Mouse (Mus musculus) hindbrain, embryonic 16.5 days (tissue): ENCODE measurements at regions not wholly inside any gene's neighbourhood (a gene's known extent, or its start where the extent isn't known, plus 50 kb on each side); places are given as distances from the start of the nearest gene placed in this dataset.

ENCODE experiments used
- ATAC-seq: fragments of 200-750 bp; cut with Nextera tagmentation; 2 replicates; pipeline ENCODE4 v1.8.0; 2017; ENCODE audit warnings: moderate TSS enrichment, moderate library complexity
- H3K27ac ChIP-seq: fragments of 300-500 bp; sonication (generic); 2 replicates; pipeline ENCODE4 v1.5.1; 2014; ENCODE audit warnings: low read depth, mild to moderate bottlenecking, control low read depth, low read length, moderate library complexity
- H3K27me3 ChIP-seq: fragments of 300-500 bp; sonication (generic); replicated peaks from 2 replicates; pipeline ENCODE4 v1.6.1; 2014; ENCODE audit warnings: low read length; ENCODE audit not compliant: control insufficient read depth, insufficient read depth
- H3K36me3 ChIP-seq: fragments of 300-500 bp; sonication (generic); 2 replicates; pipeline ENCODE4 v1.6.1; 2014; ENCODE audit warnings: mild to moderate bottlenecking, low read length, moderate library complexity, mixed read lengths; ENCODE audit not compliant: control insufficient read depth, insufficient read depth
- H3K4me1 ChIP-seq: fragments of 300-500 bp; sonication (generic); 2 replicates; pipeline ENCODE4 v1.6.1; 2014; ENCODE audit warnings: low read depth, low read length; ENCODE audit not compliant: control insufficient read depth, insufficient read depth
- H3K4me2 ChIP-seq: fragments of 300-500 bp; sonication (generic); 2 replicates; pipeline ENCODE4 v1.6.1; 2014; ENCODE audit warnings: mild to moderate bottlenecking, low read length, control low read depth, moderate library complexity
- H3K4me3 ChIP-seq: fragments of 300-500 bp; sonication (generic); 2 replicates; pipeline ENCODE4 v1.5.1; 2014; ENCODE audit warnings: mild to moderate bottlenecking, low read length, control low read depth, moderate library complexity
- H3K9ac ChIP-seq: fragments of 300-500 bp; sonication (generic); 2 replicates; pipeline ENCODE4 v1.6.1; 2014; ENCODE audit warnings: low read depth, mild to moderate bottlenecking, control low read depth, low read length, moderate library complexity
- H3K9me3 ChIP-seq: fragments of 300-500 bp; sonication (generic); 2 replicates; pipeline ENCODE4 v1.6.1; 2014; ENCODE audit warnings: mild to moderate bottlenecking, low read length, moderate library complexity; ENCODE audit not compliant: control insufficient read depth
- WGBS: fragments of 180-500 bp; shearing (Covaris S2); extraction: QIAGEN DNeasy Blood & Tissue Kit; methylation state at CpG from one replicate; pipeline ENCODE4 v1.1.7; 2014; 5-methylcytosine and 5-hydroxymethylcytosine counted together

DNA sequence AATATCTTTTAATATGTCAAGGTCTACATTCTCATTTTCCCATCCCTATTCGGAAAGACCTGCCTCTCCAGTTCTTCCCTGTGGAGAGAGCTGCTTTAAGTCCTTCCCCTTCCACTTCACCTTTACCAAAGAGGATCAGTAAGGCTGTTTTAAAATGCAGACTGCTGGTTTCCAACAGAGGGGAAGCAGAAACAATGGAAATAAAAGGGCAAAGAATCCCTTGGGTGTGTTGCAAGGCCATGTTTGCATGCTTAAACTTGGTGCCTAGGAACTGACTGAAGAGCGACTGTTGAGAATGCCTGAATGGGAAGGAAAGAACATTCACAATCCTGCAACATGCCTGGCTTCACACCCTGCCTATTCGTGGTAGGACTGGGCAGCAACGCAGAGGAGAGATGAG lies 2759.1 kb upstream of the 5930422O12Rik start:
- Histone ChIP-seq H3K4me3 (no peak overlapping the region), H3K4me2 (no peak overlapping the region), H3K9ac (no peak overlapping the region), H3K9me3 (no peaks in the 10 kb centered on the region), H3K27ac (no peak overlapping the region), H3K36me3 (no peaks in the 10 kb centered on the region), H3K4me1 (no peaks in the 10 kb centered on the region), H3K27me3 (no peaks in the 10 kb centered on the region)
- WGBS, result 39% methylated on average over 4 of the region's 4 CpGs
- no peak for ATAC-seq

DNA sequence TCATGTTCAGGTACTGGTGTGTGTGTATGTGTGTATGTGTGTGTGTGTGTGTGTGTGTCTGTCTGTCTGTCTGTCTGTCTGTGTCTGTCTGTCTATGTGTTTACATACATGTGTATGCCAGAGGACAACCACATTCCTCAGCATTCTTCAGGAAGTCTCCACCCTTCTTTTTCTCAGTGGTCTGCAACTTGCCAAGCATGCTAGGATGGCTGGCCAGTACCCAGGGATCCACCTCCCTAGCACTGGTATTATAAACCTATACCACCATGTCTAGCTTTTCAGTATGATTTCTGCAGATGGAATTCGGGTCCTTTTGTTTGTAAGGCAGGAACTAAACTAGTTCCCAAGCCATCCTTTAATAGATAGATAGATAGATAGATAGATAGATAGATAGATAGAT lies 2751.1 kb upstream of the 5930422O12Rik start:
- no peak for ATAC-seq
- 83% methylated on average over 1 of the region's 1 CpGs for WGBS
- Histone ChIP-seq H3K27ac (no peak overlapping the region), H3K4me3 (no peak overlapping the region), H3K27me3 (no peaks in the 10 kb centered on the region), H3K9me3 (0 out of 2 replicates have a peak, but pooled peaks cover 2% of the 10 kb centered on the region), H3K4me2 (no peak overlapping the region), H3K4me1 (no peaks in the 10 kb centered on the region), H3K9ac (no peak overlapping the region), H3K36me3 (no peaks in the 10 kb centered on the region)

DNA sequence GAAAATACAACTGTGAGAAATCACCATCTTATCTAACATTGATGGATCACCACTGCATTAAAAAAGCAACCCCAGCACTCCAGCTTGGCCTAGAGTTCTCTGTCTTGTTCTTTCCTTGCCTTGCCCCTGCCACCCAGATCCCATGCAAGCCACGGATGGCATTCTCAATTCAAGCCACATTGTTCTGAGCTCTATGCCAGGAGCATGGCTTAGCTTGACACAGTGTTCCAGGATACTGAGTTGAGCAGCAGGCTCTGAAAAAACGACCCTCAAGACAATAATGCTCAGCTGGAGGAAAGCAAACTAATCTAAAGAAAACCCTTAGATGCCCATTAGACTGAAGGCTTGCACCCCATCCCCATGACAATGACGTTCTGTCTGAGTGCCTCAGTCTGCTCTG lies 2746.3 kb upstream of the 5930422O12Rik start:
- Histone ChIP-seq H3K27ac (no peak overlapping the region), H3K27me3 (no peaks in the 10 kb centered on the region), H3K9me3 (no peaks in the 10 kb centered on the region), H3K4me1 (no peaks in the 10 kb centered on the region), H3K9ac (no peak overlapping the region), H3K36me3 (no peaks in the 10 kb centered on the region), H3K4me2 (no peak overlapping the region), H3K4me3 (no peak overlapping the region)
- 26% methylated on average over 3 of the region's 3 CpGs for WGBS
- peak; percentile 72 for ATAC-seq

DNA sequence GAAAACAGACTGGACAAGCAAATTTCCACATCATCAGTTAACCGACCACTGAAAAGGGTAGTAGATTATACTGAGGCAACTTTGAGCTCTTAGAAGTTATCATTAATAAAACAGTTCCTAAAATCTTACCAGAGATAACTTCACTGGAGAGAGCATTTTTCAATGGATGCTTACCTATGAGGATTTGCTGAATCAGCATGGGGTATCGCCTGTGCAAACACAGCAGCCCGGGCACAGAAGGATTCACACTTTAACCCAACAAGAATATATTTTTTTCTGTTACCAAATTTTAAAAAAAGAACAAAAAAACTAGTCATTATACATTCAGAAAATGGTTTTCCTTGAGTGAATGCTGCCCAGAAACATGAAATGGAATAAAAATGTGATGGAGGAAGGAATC lies 2742.0 kb upstream of the 5930422O12Rik start:
- 92% methylated on average over 3 of the region's 3 CpGs for WGBS
- ATAC-seq, result no peak

DNA sequence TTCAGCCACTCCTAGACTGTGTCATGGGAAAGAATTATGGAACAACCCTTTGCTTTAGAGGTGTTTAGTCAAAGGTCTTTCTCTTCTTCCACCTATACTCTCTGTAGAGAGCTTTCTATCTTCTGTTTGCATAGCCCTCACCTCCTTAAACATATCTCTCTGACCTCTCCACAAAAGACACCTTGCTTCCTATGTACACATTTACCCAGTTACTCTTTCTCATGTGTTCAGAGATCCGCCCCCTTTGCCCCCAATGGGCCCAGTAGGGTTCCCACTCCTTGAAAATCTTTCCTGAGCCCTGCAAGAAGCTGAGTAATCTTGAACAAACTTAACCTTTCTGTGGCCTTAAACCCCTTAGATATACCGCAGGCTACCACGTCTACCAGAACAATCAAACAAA lies 2734.4 kb upstream of the 5930422O12Rik start:
- Histone ChIP-seq H3K9ac (no peak overlapping the region), H3K9me3 (no peaks in the 10 kb centered on the region), H3K27ac (no peak overlapping the region), H3K36me3 (no peaks in the 10 kb centered on the region), H3K27me3 (no peaks in the 10 kb centered on the region), H3K4me3 (no peak overlapping the region), H3K4me1 (no peaks in the 10 kb centered on the region), H3K4me2 (no peak overlapping the region)
- WGBS, result 87% methylated on average over 3 of the region's 3 CpGs
- no peak for ATAC-seq

More for the DNA sequence above, 2742.0 kb upstream of the 5930422O12Rik start:
- Histone ChIP-seq H3K36me3 (no peaks in the 10 kb centered on the region), H3K9me3 (no peaks in the 10 kb centered on the region), H3K4me1 (no peaks in the 10 kb centered on the region), H3K27me3 (no peaks in the 10 kb centered on the region), H3K27ac (no peak overlapping the region), H3K4me2 (no peak overlapping the region), H3K9ac (no peak overlapping the region), H3K4me3 (no peak overlapping the region)

DNA sequence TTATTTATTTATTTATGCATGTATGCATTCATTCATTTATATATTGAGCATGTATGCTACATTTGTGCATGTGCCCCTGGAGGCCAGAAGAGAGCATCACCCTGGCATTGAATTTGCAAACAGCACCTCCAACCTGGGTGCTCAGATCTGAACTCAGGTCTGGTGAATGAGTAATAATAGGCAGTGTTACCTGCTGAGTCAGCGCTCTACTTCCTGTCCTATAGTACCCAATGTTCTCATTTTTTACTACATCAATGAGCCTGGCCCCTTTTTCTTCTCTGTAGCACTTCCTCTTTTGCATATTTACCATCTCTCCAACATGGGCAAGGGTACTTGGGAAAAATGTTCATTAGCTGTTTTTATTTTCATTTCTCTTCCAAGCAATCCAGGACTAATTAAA lies 2711.9 kb upstream of the 5930422O12Rik start:
- H3K9ac ChIP-seq, result no peak overlapping the region
- no peak overlapping the region for H3K4me3 ChIP-seq
- H3K27ac ChIP-seq, result no peak overlapping the region
- H3K4me1 ChIP-seq, result no peaks in the 10 kb centered on the region
- H3K9me3 ChIP-seq, result no peaks in the 10 kb centered on the region
- 93% methylated on average over 1 of the region's 1 CpGs for WGBS
- no peaks in the 10 kb centered on the region for H3K27me3 ChIP-seq
- H3K4me2 ChIP-seq, result no peak overlapping the region
- no peaks in the 10 kb centered on the region for H3K36me3 ChIP-seq
- no peak for ATAC-seq

DNA sequence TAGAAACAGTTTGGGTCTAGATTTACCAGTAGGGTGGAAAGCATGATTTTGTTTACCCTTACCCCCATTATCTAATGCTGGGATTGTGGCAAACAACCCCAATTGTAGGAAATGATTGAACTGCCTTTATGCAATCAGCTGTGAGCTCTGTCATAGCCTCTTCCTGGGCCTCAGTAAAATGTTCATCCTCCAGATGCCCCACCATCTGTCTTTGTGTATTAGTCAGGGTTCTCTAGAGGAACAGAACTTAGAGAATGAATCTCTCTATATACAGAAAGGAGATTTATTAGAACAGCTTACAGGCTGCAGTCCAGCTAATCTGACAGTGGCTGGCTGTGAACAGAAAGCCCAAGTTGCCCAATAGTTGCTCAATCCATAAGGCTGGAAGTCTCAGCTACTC lies 2698.1 kb upstream of the 5930422O12Rik start:
- H3K36me3 ChIP-seq, result no peaks in the 10 kb centered on the region
- peak; percentile 31; the same call in 1 of the 2 replicates for ATAC-seq
- H3K4me2 ChIP-seq, result no peak overlapping the region
- H3K9me3 ChIP-seq, result no peaks in the 10 kb centered on the region
- H3K4me3 ChIP-seq, result no peak overlapping the region
- no peak overlapping the region for H3K9ac ChIP-seq
- H3K4me1 ChIP-seq, result peaks cover 6% of the 10 kb centered on the region
- no peak overlapping the region for H3K27ac ChIP-seq
- H3K27me3 ChIP-seq, result no peaks in the 10 kb centered on the region

DNA sequence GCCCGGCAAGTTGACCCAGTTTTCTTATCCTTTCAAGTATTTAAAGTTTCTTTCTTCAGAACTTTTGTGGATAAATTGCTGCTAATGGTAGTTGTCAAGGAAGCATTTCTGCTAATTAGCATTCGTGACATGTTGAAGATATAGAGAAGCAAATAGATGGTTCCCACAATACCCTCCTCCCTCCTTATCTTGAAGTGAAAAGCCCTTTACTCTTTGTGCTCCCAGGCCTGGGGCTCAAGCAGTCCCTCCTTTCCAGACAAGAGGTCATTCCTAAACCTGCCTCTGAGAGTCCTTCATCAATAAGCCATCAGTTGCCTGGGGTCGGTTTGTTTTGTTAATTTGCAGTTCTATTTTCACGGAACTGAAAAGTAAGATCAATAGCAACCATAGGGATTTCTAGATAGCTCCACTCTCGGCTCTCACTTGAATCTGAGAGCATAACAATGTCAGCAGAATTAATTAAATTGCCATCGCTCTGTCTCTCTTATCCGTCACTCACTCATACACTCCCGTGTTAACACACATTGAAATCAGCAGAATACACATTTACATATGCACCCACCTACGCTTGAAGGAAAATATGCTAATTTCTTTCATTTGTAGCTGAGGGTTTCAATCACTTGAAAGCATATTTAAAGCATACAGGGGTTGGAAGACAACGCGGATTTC lies 2695.8 kb upstream of the 5930422O12Rik start:
- no peak for ATAC-seq
- Histone ChIP-seq H3K27ac (no peak overlapping the region), H3K27me3 (no peaks in the 10 kb centered on the region), H3K4me2 (no peak overlapping the region), H3K4me3 (no peak overlapping the region), H3K9ac (no peak overlapping the region), H3K9me3 (no peaks in the 10 kb centered on the region), H3K36me3 (no peaks in the 10 kb centered on the region), H3K4me1 (peaks cover 8% of the 10 kb centered on the region)
- WGBS, result 40% methylated on average over 11 of the region's 11 CpGs

DNA sequence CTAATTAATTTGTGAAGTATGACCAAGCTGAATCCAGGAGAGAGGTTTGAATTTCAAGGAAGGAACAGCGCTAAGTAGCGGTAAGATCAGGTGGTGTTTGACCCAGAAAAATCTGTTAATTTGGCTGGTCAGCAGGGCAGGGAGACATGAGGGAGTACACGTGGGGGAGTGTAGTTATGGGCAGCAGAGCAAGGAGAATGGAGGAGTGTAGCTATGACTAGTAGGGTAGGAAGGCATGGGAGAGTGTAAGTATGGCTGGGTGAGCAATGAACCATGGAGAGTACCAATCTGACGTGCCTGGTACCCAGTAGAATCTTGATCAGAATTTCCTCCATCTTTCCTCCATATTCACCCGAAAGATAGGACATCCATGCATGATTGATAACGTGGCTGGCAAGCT lies 2695.1 kb upstream of the 5930422O12Rik start:
- 69% methylated on average over 6 of the region's 6 CpGs for WGBS
- peak; percentile 23; the same call in 1 of the 2 replicates for ATAC-seq
- no peak overlapping the region for H3K4me2 ChIP-seq
- no peak overlapping the region for H3K4me3 ChIP-seq
- H3K4me1 ChIP-seq, result peaks cover 8% of the 10 kb centered on the region
- no peaks in the 10 kb centered on the region for H3K36me3 ChIP-seq
- H3K9ac ChIP-seq, result no peak overlapping the region
- H3K27me3 ChIP-seq, result no peaks in the 10 kb centered on the region
- no peak overlapping the region for H3K27ac ChIP-seq
- no peaks in the 10 kb centered on the region for H3K9me3 ChIP-seq
